Mouse (Mus musculus): ENCODE measurements around the gene Prim1.

The Prim1 gene

DNA sequence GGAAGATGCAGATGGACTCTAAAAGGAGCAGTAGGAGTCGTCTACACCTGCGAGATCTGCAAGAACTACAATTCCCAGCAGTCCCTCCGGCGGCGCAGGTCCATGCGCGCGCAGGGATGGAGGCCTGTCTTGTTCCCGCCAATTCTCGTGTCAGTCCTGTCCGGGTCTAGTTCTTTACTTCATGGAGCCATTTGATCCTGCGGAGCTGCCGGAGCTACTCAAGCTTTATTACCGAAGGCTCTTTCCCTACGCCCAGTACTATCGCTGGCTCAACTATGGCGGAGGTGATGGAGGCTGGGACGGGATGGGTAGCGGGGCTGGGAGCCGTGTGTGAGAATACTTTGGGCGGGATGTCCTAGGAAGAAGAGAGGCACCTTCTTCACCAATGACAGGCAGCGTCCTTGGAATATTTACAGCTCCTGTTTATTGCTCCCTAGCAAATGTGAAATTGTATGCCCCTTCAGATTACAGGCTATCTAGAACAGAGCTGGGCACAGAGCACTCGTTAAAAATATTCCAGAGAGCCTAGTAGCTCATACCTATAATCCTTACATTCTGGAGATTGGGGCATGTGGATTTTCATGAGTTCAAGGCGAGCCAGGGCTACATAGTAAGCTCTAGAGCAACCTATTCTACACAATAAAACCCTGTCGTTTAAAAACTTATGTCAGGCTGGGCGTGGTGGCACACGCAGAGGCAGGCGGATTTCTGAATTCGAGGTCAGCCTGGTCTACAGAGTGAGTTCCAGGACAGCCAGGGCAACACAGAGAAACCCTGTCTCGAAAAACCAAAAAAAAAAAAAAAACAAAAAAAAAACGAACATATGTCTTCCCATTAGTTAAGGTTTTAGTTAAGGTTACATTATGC is at the start of gene Prim1:
Gene Prim1, plus strand, starts transcription at position 101 of the 867 bp plus-strand sequence.
- DNase-seq (ENCODE audit: low spot score), result peak; percentile 45

GRCm38 (mm10) chr10:127966506-127966905 is 48.5 kb upstream of the Prim1 start:
- DNase-seq (ENCODE audit: low spot score), result no peak

GRCm38 (mm10) chr10:127969820-127970219 is 45.1 kb upstream of the Prim1 start:
- no peak for DNase-seq (ENCODE audit: low spot score)

GRCm38 (mm10) chr10:127970359-127970831 is 44.6 kb upstream of the Prim1 start:
- no peak for DNase-seq (ENCODE audit: low spot score)

DNA sequence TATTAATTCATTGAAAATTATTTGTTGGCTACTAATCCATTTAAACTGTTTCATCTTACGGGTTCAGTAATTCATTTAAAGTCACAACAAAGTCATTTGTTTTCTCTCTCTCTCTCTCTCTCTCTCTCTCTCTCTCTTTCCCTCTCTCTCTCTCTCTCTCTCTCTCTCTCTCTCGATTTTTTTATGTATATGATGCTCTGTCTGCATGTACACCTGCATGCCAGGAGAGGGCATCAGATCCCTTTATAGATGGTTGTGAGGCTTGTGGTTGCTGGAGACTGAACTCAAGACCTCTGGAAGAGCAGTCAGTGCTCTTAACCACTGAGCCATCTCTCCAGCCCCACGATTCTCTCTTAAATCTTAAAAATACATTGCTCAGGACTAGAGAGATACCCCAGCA is 43.8 kb upstream of the Prim1 start:
- no peak for DNase-seq (ENCODE audit: low spot score)

GRCm38 (mm10) chr10:127974062-127974461 is 40.9 kb upstream of the Prim1 start:
- DNase-seq (ENCODE audit: low spot score), result no peak

DNA sequence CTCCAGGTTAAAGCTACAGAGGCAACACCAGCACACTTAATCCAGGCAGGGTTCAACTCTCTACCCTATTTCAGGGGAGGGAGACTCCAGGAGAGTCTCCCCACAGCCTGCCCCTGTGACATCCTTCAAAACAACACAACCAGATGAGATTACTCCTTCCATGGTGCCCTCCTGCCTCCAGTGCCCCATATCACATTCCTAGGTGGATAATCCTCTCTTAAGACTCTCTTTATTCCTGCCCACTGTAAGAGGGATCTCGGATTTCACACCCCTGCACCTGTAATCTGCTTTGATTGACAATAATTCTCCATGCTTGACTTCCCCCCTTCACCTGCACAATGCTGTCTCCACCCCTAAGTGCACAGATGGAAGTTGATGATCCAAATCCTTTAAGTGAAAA is 39.5 kb upstream of the Prim1 start:
- DNase-seq (ENCODE audit: low spot score), result no peak

- DNase-seq (ENCODE audit: low spot score), result no peak
These were observed 30.3 kb upstream of the Prim1 start for GRCm38 (mm10) chr10:127984650-127985049.

DNA sequence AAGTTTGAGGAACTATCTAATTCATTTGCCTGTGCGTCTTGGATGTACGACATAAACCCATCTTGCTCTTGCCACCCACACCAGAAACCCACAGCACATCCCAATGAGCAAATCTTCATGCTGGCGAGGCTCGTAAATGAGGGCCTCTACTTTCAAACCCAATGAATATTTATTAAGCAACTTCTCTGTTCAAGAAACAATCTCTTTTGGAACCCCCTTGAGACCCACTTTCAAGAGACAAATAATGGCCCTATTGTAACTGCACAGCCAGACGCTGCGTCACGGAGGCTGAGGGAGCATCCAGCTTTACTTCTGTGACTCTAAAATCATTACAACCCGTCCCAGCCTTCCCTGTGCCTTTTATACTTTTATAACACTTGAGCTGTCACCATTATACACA is 29.4 kb upstream of the Prim1 start:
- no peak for DNase-seq (ENCODE audit: low spot score)

- no peak for DNase-seq (ENCODE audit: low spot score)
These were observed 18.3 kb upstream of the Prim1 start for GRCm38 (mm10) chr10:127996690-127997089.

GRCm38 (mm10) chr10:127998260-127998659 is 16.7 kb upstream of the Prim1 start:
- no peak for DNase-seq (ENCODE audit: low spot score)

DNA sequence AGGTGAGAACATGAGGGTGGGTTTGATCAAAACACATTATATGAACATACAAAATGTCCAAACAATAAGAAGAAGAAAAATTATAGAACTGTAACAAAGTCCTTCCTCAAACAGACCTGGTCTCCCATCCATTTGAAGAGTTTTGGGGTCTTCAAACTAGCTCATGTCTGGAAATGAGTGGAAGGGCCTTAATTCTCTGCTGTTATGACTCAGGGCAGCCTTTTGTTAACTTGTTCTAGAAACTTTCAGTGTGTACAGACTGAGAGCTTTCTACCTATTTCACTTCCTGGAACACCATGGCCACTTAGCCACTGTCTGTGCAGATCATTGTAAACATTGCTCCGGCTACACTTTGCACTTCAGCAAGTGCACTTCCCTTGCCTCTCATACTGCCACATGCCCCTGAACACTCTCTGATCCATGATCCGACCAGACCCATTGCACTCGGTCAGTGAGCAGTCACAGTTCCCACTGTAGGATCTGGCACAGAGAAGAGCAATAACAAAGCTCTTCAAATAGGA is 11.6 kb upstream of the Prim1 start:
- DNase-seq (ENCODE audit: low spot score), result no peak

- DNase-seq (ENCODE audit: low spot score), result no peak
These were observed 10.1 kb upstream of the Prim1 start for GRCm38 (mm10) chr10:128004918-128005317.

- DNase-seq (ENCODE audit: low spot score), result no peak
These were observed 9.5 kb upstream of the Prim1 start for GRCm38 (mm10) chr10:128005479-128005878.

GRCm38 (mm10) chr10:128007446-128007845 is 7.5 kb upstream of the Prim1 start, which contains the start of gene Hsd17b6:
Gene Hsd17b6 (minus strand): TSS chr10:128007611.
- no peak for DNase-seq (ENCODE audit: low spot score)

DNA sequence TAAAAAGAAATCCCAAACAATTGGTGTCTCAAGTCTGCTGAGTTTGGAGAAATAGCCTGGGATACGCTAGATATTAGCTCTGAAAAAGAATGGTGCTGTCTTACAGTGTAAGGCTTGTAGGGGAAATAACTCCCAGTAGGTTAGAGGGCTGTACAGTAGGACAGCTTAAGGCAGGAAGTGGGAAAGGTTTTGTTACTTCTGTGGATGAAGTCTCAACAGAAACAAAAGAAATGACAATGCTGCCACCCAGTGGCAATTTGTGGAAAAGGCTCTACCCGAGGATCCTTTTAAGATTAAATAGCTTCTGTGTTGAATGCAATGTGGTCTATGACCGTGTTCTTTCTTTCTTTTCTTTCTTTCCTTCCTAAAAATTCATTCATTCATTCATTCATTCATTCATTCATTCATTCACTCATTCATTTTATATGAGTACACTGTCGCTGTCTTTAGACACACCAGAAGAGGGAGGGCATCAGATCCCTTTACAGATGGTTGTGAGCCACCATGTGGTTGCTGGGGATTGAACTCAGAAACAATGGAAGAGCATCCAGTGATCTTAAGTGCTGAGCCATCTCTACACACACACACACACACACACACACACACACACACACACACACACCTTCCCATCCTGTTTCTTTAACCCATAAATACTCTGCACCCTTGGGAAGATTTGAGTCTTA is 6.6 kb upstream of the Prim1 start:
- peak; percentile 58 for DNase-seq (ENCODE audit: low spot score)

- no peak for DNase-seq (ENCODE audit: low spot score)
These were observed 5.2 kb upstream of the Prim1 start for GRCm38 (mm10) chr10:128009735-128010134.

DNA sequence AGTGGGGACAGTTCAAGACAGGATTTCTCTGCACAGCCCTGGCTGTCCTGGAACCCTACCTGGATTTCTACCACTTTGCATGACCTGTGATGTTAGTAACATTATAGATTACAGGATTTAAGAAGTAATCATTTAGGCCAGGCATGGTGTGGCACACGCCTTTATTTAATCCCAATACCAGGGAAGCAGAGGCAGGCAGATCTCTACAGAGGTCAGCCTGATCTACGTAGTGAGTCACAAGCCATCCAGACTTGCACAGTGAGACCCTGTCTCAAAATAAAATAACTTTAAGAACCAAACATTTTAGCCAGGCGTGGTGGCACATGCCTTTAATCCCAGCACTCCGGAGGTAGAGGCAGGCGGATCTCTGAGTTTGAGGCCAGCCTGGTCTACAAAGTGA is 7.2 kb downstream of the Prim1 start:
- no peak for DNase-seq (ENCODE audit: low spot score)

GRCm38 (mm10) chr10:128023496-128023895 is 8.5 kb downstream of the Prim1 start:
- no peak for DNase-seq (ENCODE audit: low spot score)

DNA sequence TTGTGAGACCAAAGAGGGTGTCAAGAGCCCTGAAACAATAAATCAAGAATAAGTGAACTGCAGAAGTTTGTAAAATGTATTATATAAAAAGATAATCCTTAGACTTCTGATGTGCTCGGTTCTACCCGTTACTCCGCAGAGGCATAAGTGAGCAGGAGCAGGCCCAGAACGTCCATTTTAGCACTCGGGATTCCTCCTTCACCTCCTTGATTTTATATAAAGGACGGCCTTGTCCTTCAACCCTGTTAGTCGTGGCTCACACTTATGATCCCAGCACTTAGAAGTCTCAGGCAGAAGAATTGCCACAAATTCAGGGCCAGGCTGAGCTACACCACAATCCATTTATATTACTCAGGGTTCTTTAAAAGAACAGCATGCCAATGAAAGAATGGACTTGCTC is 15.0 kb downstream of the Prim1 start:
- DNase-seq (ENCODE audit: low spot score), result no peak

GRCm38 (mm10) chr10:128030860-128031259 is 15.9 kb downstream of the Prim1 start:
- no peak for DNase-seq (ENCODE audit: low spot score)

- DNase-seq (ENCODE audit: low spot score), result no peak
These were observed 21.9 kb downstream of the Prim1 start for GRCm38 (mm10) chr10:128036746-128037425.
